Mouse (Mus musculus) hindbrain, embryonic 16.5 days (tissue): ENCODE data around the gene Gm49395. TPM values are rescaled to one million over a fixed set of nuclear protein-coding genes. Genes with fewer than 3 reads are reported as not detected.
A peak's percentile ranks its signal among the peaks of the same experiment; 100 is the strongest.

Source experiments
- ATAC-seq: fragments of 200-750 bp; cut with Nextera tagmentation; 2 replicates; pipeline ENCODE4 v1.8.0; 2017; ENCODE audit warnings: moderate TSS enrichment, moderate library complexity
- H3K27ac ChIP-seq: fragments of 300-500 bp; sonication (generic); 2 replicates; pipeline ENCODE4 v1.5.1; 2014; ENCODE audit warnings: low read depth, mild to moderate bottlenecking, control low read depth, low read length, moderate library complexity
- H3K27me3 ChIP-seq: fragments of 300-500 bp; sonication (generic); replicated peaks from 2 replicates; pipeline ENCODE4 v1.6.1; 2014; ENCODE audit warnings: low read length; ENCODE audit not compliant: control insufficient read depth, insufficient read depth
- H3K36me3 ChIP-seq: fragments of 300-500 bp; sonication (generic); 2 replicates; pipeline ENCODE4 v1.6.1; 2014; ENCODE audit warnings: mild to moderate bottlenecking, low read length, moderate library complexity, mixed read lengths; ENCODE audit not compliant: control insufficient read depth, insufficient read depth
- H3K4me1 ChIP-seq: fragments of 300-500 bp; sonication (generic); 2 replicates; pipeline ENCODE4 v1.6.1; 2014; ENCODE audit warnings: low read depth, low read length; ENCODE audit not compliant: control insufficient read depth, insufficient read depth
- H3K4me2 ChIP-seq: fragments of 300-500 bp; sonication (generic); 2 replicates; pipeline ENCODE4 v1.6.1; 2014; ENCODE audit warnings: mild to moderate bottlenecking, low read length, control low read depth, moderate library complexity
- H3K4me3 ChIP-seq: fragments of 300-500 bp; sonication (generic); 2 replicates; pipeline ENCODE4 v1.5.1; 2014; ENCODE audit warnings: mild to moderate bottlenecking, low read length, control low read depth, moderate library complexity
- H3K9ac ChIP-seq: fragments of 300-500 bp; sonication (generic); 2 replicates; pipeline ENCODE4 v1.6.1; 2014; ENCODE audit warnings: low read depth, mild to moderate bottlenecking, control low read depth, low read length, moderate library complexity
- H3K9me3 ChIP-seq: fragments of 300-500 bp; sonication (generic); 2 replicates; pipeline ENCODE4 v1.6.1; 2014; ENCODE audit warnings: mild to moderate bottlenecking, low read length, moderate library complexity; ENCODE audit not compliant: control insufficient read depth
- WGBS: fragments of 180-500 bp; shearing (Covaris S2); extraction: QIAGEN DNeasy Blood & Tissue Kit; methylation state at CpG from one replicate; pipeline ENCODE4 v1.1.7; 2014; 5-methylcytosine and 5-hydroxymethylcytosine counted together
- polyA plus RNA-seq: library from polyadenylated mRNA; unstranded; fragments of >200 nt; fragmentation: Nextera tagmentation; extraction: Ambion mirVana; gene quantifications from 2 replicates; pipeline ENCODE4 v1.2.1, GENCODE M21; 2015

Gene Gm49395
- polyA plus RNA-seq, 1 experiment from 2014 or later = 3.4 TPM

- no peak for ATAC-seq
- Histone ChIP-seq H3K4me3 (no peak overlapping the region), H3K9ac (no peak overlapping the region), H3K4me1 (no peaks in the 10 kb centered on the region), H3K36me3 (no peaks in the 10 kb centered on the region), H3K27me3 (0 out of 2 replicates have a peak, but pooled peaks cover 2% of the 10 kb centered on the region), H3K27ac (no peak overlapping the region), H3K9me3 (no peaks in the 10 kb centered on the region), H3K4me2 (no peak overlapping the region)
- WGBS = 93% methylated on average over 8 of the region's 8 CpGs
Observed at GRCm38 (mm10) chr13:115107436-115107835, 5.7 kb upstream of the Gm49395 start.

- Histone ChIP-seq H3K27ac (no peak overlapping the region), H3K4me1 (peaks cover 5% of the 10 kb centered on the region), H3K4me2 (no peak overlapping the region), H3K36me3 (no peaks in the 10 kb centered on the region), H3K9ac (no peak overlapping the region), H3K4me3 (no peak overlapping the region), H3K9me3 (no peaks in the 10 kb centered on the region), H3K27me3 (0 out of 2 replicates have a peak, but pooled peaks cover 2% of the 10 kb centered on the region)
- 88% methylated on average over 10 of the region's 10 CpGs for WGBS
- ATAC-seq = no peak
Observed at GRCm38 (mm10) chr13:115106183-115106582, 4.5 kb upstream of the Gm49395 start.

- H3K9me3 ChIP-seq = no peaks in the 10 kb centered on the region
- no peak overlapping the region for H3K9ac ChIP-seq
- ATAC-seq = no peak
- no peak overlapping the region for H3K4me3 ChIP-seq
- peaks cover 7% of the 10 kb centered on the region for H3K4me1 ChIP-seq
- peaks cover 12% of the 10 kb centered on the region for H3K27me3 ChIP-seq
- H3K4me2 ChIP-seq = no peak overlapping the region
- no peak overlapping the region for H3K27ac ChIP-seq
- no peaks in the 10 kb centered on the region for H3K36me3 ChIP-seq
- whole genome bisulfite sequencing = 100% methylated on average over 2 of the region's 2 CpGs
Observed at GRCm38 (mm10) chr13:115102754-115103153, 1.0 kb upstream of the Gm49395 start.

GRCm38 (mm10) chr13:115100381-115101177, 1.1 kb downstream of the Gm49395 start:
- H3K36me3 ChIP-seq = no peaks in the 10 kb centered on the region
- no peak for ATAC-seq
- H3K4me2 ChIP-seq = peak overlapping the region; percentile 84
- H3K4me3 ChIP-seq = peak overlapping the region; percentile 56
- H3K4me1 ChIP-seq = peaks cover 7% of the 10 kb centered on the region
- H3K27ac ChIP-seq = no peak overlapping the region
- H3K9ac ChIP-seq = no peak overlapping the region
- H3K9me3 ChIP-seq = no peaks in the 10 kb centered on the region
- WGBS = 34% methylated on average over 11 of the region's 11 CpGs
- H3K27me3 ChIP-seq = peaks cover 12% of the 10 kb centered on the region

GRCm38 (mm10) chr13:115099381-115099780, 2.3 kb downstream of the Gm49395 start:
- Histone ChIP-seq H3K27me3 (peaks cover 12% of the 10 kb centered on the region), H3K27ac (no peak overlapping the region), H3K4me2 (no peak overlapping the region), H3K9ac (no peak overlapping the region), H3K9me3 (no peaks in the 10 kb centered on the region), H3K4me1 (peaks cover 7% of the 10 kb centered on the region), H3K4me3 (no peak overlapping the region), H3K36me3 (no peaks in the 10 kb centered on the region)
- WGBS = 89% methylated on average over 9 of the region's 9 CpGs
- no peak for ATAC-seq

- no peak overlapping the region for H3K4me2 ChIP-seq
- no peak overlapping the region for H3K4me3 ChIP-seq
- peaks cover 7% of the 10 kb centered on the region for H3K4me1 ChIP-seq
- no peaks in the 10 kb centered on the region for H3K36me3 ChIP-seq
- WGBS = 81% methylated on average over 3 of the region's 3 CpGs
- H3K9me3 ChIP-seq = no peaks in the 10 kb centered on the region
- no peak overlapping the region for H3K9ac ChIP-seq
- ATAC-seq = no peak
- no peak overlapping the region for H3K27ac ChIP-seq
- peaks cover 10% of the 10 kb centered on the region for H3K27me3 ChIP-seq
Observed at GRCm38 (mm10) chr13:115098227-115098626, 3.5 kb downstream of the Gm49395 start.

- H3K9ac ChIP-seq = no peak overlapping the region
- H3K4me3 ChIP-seq = no peak overlapping the region
- peaks cover 10% of the 10 kb centered on the region for H3K27me3 ChIP-seq
- no peaks in the 10 kb centered on the region for H3K9me3 ChIP-seq
- WGBS = 35% methylated on average over 5 of the region's 5 CpGs
- no peaks in the 10 kb centered on the region for H3K36me3 ChIP-seq
- H3K4me1 ChIP-seq = peaks cover 5% of the 10 kb centered on the region; the same call in 1 of the 2 replicates
- H3K4me2 ChIP-seq = no peak overlapping the region
- no peak overlapping the region for H3K27ac ChIP-seq
- ATAC-seq = no peak
Observed at GRCm38 (mm10) chr13:115096965-115097364, 4.8 kb downstream of the Gm49395 start.

- 56% methylated on average over 2 of the region's 2 CpGs for WGBS
- Histone ChIP-seq H3K4me1 (peaks cover 2% of the 10 kb centered on the region; the same call in 1 of the 2 replicates), H3K27me3 (peaks cover 10% of the 10 kb centered on the region), H3K9ac (no peak overlapping the region), H3K4me3 (no peak overlapping the region), H3K9me3 (no peaks in the 10 kb centered on the region), H3K36me3 (no peaks in the 10 kb centered on the region), H3K27ac (no peak overlapping the region), H3K4me2 (no peak overlapping the region)
- no peak for ATAC-seq
Observed at GRCm38 (mm10) chr13:115096216-115096615, 5.5 kb downstream of the Gm49395 start.

- WGBS = 99% methylated on average over 2 of the region's 2 CpGs
- Histone ChIP-seq H3K4me2 (no peak overlapping the region), H3K27ac (no peak overlapping the region), H3K4me3 (no peak overlapping the region), H3K4me1 (peaks cover 6% of the 10 kb centered on the region), H3K36me3 (no peaks in the 10 kb centered on the region), H3K9ac (no peak overlapping the region), H3K27me3 (peaks cover 9% of the 10 kb centered on the region), H3K9me3 (no peaks in the 10 kb centered on the region)
- no peak for ATAC-seq
Observed at GRCm38 (mm10) chr13:115095392-115095791, 6.3 kb downstream of the Gm49395 start.
